Mouse (Mus musculus) midbrain, embryonic 16.5 days (tissue): ENCODE measurements at regions not wholly inside any gene's neighbourhood (a gene's known extent, or its start where the extent isn't known, plus 50 kb on each side); places are given as distances from the start of the nearest gene placed in this dataset.

ENCODE experiments used
- ATAC-seq: fragments of 200-750 bp; cut with Nextera tagmentation; 2 replicates; pipeline ENCODE4 v1.8.0; 2017; ENCODE audit warnings: moderate TSS enrichment
- H3K27ac ChIP-seq: fragments of 300-500 bp; sonication (generic); 2 replicates; pipeline ENCODE4 v1.5.1; 2014; ENCODE audit warnings: mild to moderate bottlenecking, low read length, mixed read lengths
- H3K27me3 ChIP-seq: fragments of 300-500 bp; sonication (generic); 2 replicates; pipeline ENCODE4 v1.6.1; 2014; ENCODE audit warnings: low read depth, low read length, mixed read lengths; ENCODE audit not compliant: control insufficient read depth, insufficient read depth
- H3K36me3 ChIP-seq: fragments of 300-500 bp; sonication (generic); 2 replicates; pipeline ENCODE4 v1.6.1; 2014; ENCODE audit warnings: mild to moderate bottlenecking, low read length, moderate library complexity, mixed read lengths; ENCODE audit not compliant: control insufficient read depth, insufficient read depth
- H3K4me1 ChIP-seq: fragments of 300-500 bp; sonication (generic); 2 replicates; pipeline ENCODE4 v1.6.1; 2014; ENCODE audit warnings: mild to moderate bottlenecking, low read length, mixed read lengths; ENCODE audit not compliant: control insufficient read depth, insufficient read depth
- H3K4me2 ChIP-seq: fragments of 300-500 bp; sonication (generic); 2 replicates; pipeline ENCODE4 v1.6.1; 2014; ENCODE audit warnings: mild to moderate bottlenecking, low read length, mixed read lengths
- H3K4me3 ChIP-seq: fragments of 300-500 bp; sonication (generic); 2 replicates; pipeline ENCODE4 v1.5.1; 2014; ENCODE audit warnings: low read depth, mild to moderate bottlenecking, low read length, moderate library complexity, mixed read lengths
- H3K9ac ChIP-seq: fragments of 300-500 bp; sonication (generic); 2 replicates; pipeline ENCODE4 v1.6.1; 2014; ENCODE audit warnings: low read depth, low read length, mixed read lengths
- H3K9me3 ChIP-seq: fragments of 300-500 bp; sonication (generic); replicated peaks from 2 replicates; pipeline ENCODE4 v1.6.1; 2014; ENCODE audit warnings: mild to moderate bottlenecking, low read length, mixed read lengths; ENCODE audit not compliant: control insufficient read depth, poor library complexity, severe bottlenecking
- WGBS: fragments of 180-500 bp; shearing (Covaris S2); extraction: QIAGEN DNeasy Blood & Tissue Kit; methylation state at CpG from one replicate; pipeline ENCODE4 v1.1.7; 2014; 5-methylcytosine and 5-hydroxymethylcytosine counted together

DNA sequence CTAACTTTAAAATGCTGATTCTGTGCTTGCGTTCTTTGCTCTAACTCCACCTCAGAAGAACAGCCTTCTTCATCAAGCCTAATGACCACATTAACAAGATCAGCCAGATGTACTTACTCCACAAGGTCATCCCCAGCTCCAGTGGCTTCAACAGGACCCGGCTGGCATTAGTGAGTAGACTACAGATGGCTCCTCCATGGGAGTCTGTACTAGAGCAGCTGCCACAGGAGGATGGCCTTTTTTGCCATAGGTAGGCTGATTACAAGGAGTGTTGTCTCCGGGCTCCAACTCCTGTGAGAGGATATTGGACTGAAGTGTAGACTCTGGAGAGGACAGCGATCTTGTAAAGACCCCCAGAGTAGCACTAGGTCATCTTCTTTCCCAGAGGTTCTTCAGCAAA lies 729.7 kb downstream of the Galc start:
- no peak overlapping the region for H3K27ac ChIP-seq
- no peaks in the 10 kb centered on the region for H3K27me3 ChIP-seq
- WGBS = 92% methylated on average over 4 of the region's 4 CpGs
- H3K36me3 ChIP-seq = no peaks in the 10 kb centered on the region
- no peak for ATAC-seq
- H3K4me3 ChIP-seq = no peak overlapping the region
- no peaks in the 10 kb centered on the region for H3K4me1 ChIP-seq
- H3K9me3 ChIP-seq = no peaks in the 10 kb centered on the region
- H3K9ac ChIP-seq = no peak overlapping the region
- no peak overlapping the region for H3K4me2 ChIP-seq

GRCm38 (mm10) chr12:97525931-97526330 lies 733.3 kb downstream of the Galc start:
- Histone ChIP-seq H3K9me3 (no peaks in the 10 kb centered on the region), H3K4me3 (no peak overlapping the region), H3K4me2 (no peak overlapping the region), H3K36me3 (no peaks in the 10 kb centered on the region), H3K27ac (no peak overlapping the region), H3K4me1 (no peaks in the 10 kb centered on the region), H3K27me3 (no peaks in the 10 kb centered on the region), H3K9ac (no peak overlapping the region)
- WGBS = 70% methylated on average over 1 of the region's 1 CpGs
- ATAC-seq = no peak

- Histone ChIP-seq H3K4me2 (no peak overlapping the region), H3K9me3 (no peaks in the 10 kb centered on the region), H3K36me3 (no peaks in the 10 kb centered on the region), H3K4me1 (no peaks in the 10 kb centered on the region), H3K9ac (no peak overlapping the region), H3K27me3 (no peaks in the 10 kb centered on the region), H3K4me3 (no peak overlapping the region), H3K27ac (no peak overlapping the region)
- WGBS = 73% methylated on average over 4 of the region's 4 CpGs
- no peak for ATAC-seq
These were observed 739.3 kb downstream of the Galc start for GRCm38 (mm10) chr12:97519834-97520489.

- Histone ChIP-seq H3K9ac (no peak overlapping the region), H3K27me3 (no peaks in the 10 kb centered on the region), H3K36me3 (no peaks in the 10 kb centered on the region), H3K4me1 (no peaks in the 10 kb centered on the region), H3K9me3 (no peaks in the 10 kb centered on the region), H3K4me2 (no peak overlapping the region), H3K4me3 (no peak overlapping the region), H3K27ac (no peak overlapping the region)
- no peak for ATAC-seq
- WGBS = 95% methylated on average over 2 of the region's 2 CpGs
These were observed 741.7 kb downstream of the Galc start for GRCm38 (mm10) chr12:97517534-97517933.

DNA sequence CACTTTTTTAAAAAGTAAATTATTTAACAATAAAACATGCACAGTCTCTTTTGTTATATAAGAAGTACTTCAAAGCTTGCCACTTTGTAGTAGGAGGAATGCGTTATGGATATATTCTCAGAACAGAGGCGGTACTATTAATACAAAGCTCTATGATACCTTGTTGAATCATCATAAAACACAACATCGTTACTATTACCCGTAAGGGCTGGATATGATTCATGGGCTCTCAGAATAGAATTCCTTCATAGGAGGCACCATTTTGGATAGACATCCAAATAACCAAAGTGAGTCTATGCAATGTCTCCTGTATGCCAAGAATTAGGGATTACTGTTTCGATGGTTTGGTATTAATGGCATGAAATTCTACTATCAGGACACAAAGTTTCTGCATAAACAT lies 743.5 kb downstream of the Galc start:
- Histone ChIP-seq H3K9me3 (no peaks in the 10 kb centered on the region), H3K27ac (no peak overlapping the region), H3K9ac (no peak overlapping the region), H3K27me3 (no peaks in the 10 kb centered on the region), H3K4me3 (no peak overlapping the region), H3K4me2 (no peak overlapping the region), H3K4me1 (peaks cover 7% of the 10 kb centered on the region; the same call in 1 of the 2 replicates), H3K36me3 (no peaks in the 10 kb centered on the region)
- no peak for ATAC-seq
- WGBS = 96% methylated on average over 5 of the region's 5 CpGs

- H3K27me3 ChIP-seq = no peaks in the 10 kb centered on the region
- no peak overlapping the region for H3K4me3 ChIP-seq
- no peaks in the 10 kb centered on the region for H3K36me3 ChIP-seq
- WGBS = 36% methylated on average over 9 of the region's 9 CpGs
- H3K27ac ChIP-seq = no peak overlapping the region
- H3K4me1 ChIP-seq = peaks cover 7% of the 10 kb centered on the region; the same call in 1 of the 2 replicates
- no peak overlapping the region for H3K4me2 ChIP-seq
- ATAC-seq = peak; percentile 42; the same call in 1 of the 2 replicates
- H3K9me3 ChIP-seq = no peaks in the 10 kb centered on the region
- H3K9ac ChIP-seq = no peak overlapping the region
These were observed 747.4 kb downstream of the Galc start for GRCm38 (mm10) chr12:97511866-97512265.

DNA sequence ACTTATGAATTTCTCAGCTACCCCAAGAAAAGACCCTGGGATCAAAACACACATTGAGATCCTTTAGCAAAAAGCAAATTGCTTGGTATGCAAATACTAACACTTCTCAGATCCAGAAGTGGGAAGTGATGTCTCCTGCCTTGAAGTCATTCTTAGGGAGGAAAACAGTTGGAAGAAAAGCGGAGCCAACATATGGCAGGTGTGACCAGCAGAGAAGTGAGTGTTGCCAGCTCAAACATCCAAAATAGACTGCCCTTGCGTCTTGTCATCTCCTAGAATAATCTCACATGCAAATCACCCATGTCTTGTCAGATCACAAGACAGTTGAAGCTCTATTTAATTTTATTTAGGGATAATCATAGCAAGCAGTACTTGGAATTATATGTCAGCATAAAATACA lies 757.8 kb downstream of the Galc start:
- Histone ChIP-seq H3K27ac (no peak overlapping the region), H3K4me1 (no peaks in the 10 kb centered on the region), H3K9ac (no peak overlapping the region), H3K27me3 (no peaks in the 10 kb centered on the region), H3K9me3 (no peaks in the 10 kb centered on the region), H3K4me3 (no peak overlapping the region), H3K36me3 (no peaks in the 10 kb centered on the region), H3K4me2 (no peak overlapping the region)
- WGBS = 81% methylated on average over 2 of the region's 2 CpGs
- no peak for ATAC-seq

DNA sequence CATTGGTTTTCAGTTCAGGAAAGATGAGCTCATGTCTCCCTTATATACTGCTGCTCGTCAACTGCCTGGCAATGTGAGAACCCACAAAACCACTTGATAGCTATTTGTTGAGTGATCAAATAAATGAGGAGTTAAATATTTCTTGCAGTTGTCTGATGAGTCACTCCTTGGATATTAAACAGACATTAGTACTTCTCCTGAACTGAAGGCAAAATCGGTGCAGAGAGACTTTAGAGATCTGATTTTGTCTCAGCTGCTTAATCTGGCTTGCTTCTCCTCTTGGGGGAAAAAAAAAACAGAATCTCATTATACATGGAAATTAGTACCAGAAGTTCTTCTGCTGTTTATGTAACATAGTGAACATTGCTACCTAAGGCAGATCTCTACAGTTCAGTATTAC lies 775.7 kb downstream of the Galc start:
- WGBS = 53% methylated on average over 2 of the region's 2 CpGs
- Histone ChIP-seq H3K4me2 (no peak overlapping the region), H3K4me1 (no peaks in the 10 kb centered on the region), H3K9ac (no peak overlapping the region), H3K9me3 (no peaks in the 10 kb centered on the region), H3K27ac (peak overlapping the region; percentile 17; the same call in 1 of the 2 replicates), H3K36me3 (no peaks in the 10 kb centered on the region), H3K27me3 (no peaks in the 10 kb centered on the region), H3K4me3 (no peak overlapping the region)
- ATAC-seq = no peak

- ATAC-seq = peak; percentile 58
- H3K27ac ChIP-seq = no peak overlapping the region
These were observed 782.6 kb downstream of the Galc start for GRCm38 (mm10) chr12:97476466-97477250.

More at GRCm38 (mm10) chr12:97476466-97477250, 782.6 kb downstream of the Galc start:
- Histone ChIP-seq H3K4me1 (peaks cover 9% of the 10 kb centered on the region), H3K4me3 (no peak overlapping the region), H3K27me3 (no peaks in the 10 kb centered on the region), H3K9me3 (no peaks in the 10 kb centered on the region), H3K9ac (no peak overlapping the region), H3K36me3 (no peaks in the 10 kb centered on the region), H3K4me2 (0 out of 2 replicates have a peak overlapping the region, but pooled peaks have one; percentile 0)
- 11% methylated on average over 11 of the region's 11 CpGs for WGBS
